Mouse (Mus musculus) C3H10T1/2 (cell line): Measurements from ENCODE around the gene Cox7b2. TPM values are rescaled to one million over a fixed set of nuclear protein-coding genes. Genes with fewer than 3 reads are reported as not detected.

Experiments used
- polyA plus RNA-seq, 2 experiments: library from polyadenylated mRNA; unstranded; fragments of >200 nt; fragmentation: generic; extraction: Trizol; gene quantifications; one replicate each; pipeline ENCODE4 v1.2.1; 2012; ENCODE audit warnings: missing spikeins in 2 of 2

Cox7b2 gene
- under 1 TPM in 1 of 2 experiments, not detected in 1; 0.39 TPM for polyA plus RNA-seq

GRCm38 (mm10) chr5:71548079-71548478 is at the start of gene Cox7b2:
Gene Cox7b2, minus strand, starts transcription at chr5:71548205.

Other genes with a start within 250 kb of the Cox7b2 start
- under 1 TPM; under 0.01 to 0.02 TPM for gene Gabrb1, start 109.9 kb upstream of the Cox7b2 start, polyA plus RNA-seq
- gene Gabra4, start 110.1 kb upstream of the Cox7b2 start, polyA plus RNA-seq, result not detected